Mouse (Mus musculus): ENCODE measurements around the gene Cmss1.

- TF ChIP-seq CTCF (IDR thresholded peaks at IDR 0.05; ENCODE audit: extremely low read depth, insufficient read depth, insufficient read length, insufficient replicate concordance) (no peak), POLR2A (IDR thresholded peaks at IDR 0.05; ENCODE audit: low read depth, low read length) (no peak)
Observed at GRCm38 (mm10) chr16:57486266-57486665, 120.4 kb downstream of the Cmss1 start.
